Mouse (Mus musculus) kidney, embryonic 14.5 days (tissue): ENCODE measurements around the gene Hoxd1. TPM values are rescaled to one million over a fixed set of nuclear protein-coding genes. Genes with fewer than 3 reads are reported as not detected.

Experiments used
- ATAC-seq: fragments of 200-750 bp; cut with Nextera tagmentation; 2 replicates; pipeline ENCODE4 v1.8.0; 2017; ENCODE audit warnings: moderate number of reproducible peaks, mild to moderate bottlenecking, moderate TSS enrichment, moderate library complexity; ENCODE audit not compliant: low FRiP score, low TSS enrichment
- H3K27ac ChIP-seq: fragments of 300-500 bp; sonication (generic); 2 replicates; pipeline ENCODE4 v1.5.1; 2014; ENCODE audit warnings: low read depth, mild to moderate bottlenecking, low read length, moderate library complexity, mixed read lengths
- H3K27me3 ChIP-seq: fragments of 300-500 bp; sonication (generic); 2 replicates; pipeline ENCODE4 v1.6.1; 2014; ENCODE audit warnings: mild to moderate bottlenecking, low read length; ENCODE audit not compliant: control insufficient read depth, insufficient read depth
- H3K36me3 ChIP-seq: fragments of 300-500 bp; sonication (generic); 2 replicates; pipeline ENCODE4 v1.6.1; 2014; ENCODE audit warnings: low read length, mixed read lengths; ENCODE audit not compliant: control insufficient read depth, insufficient read depth
- H3K4me1 ChIP-seq: fragments of 300-500 bp; sonication (generic); 2 replicates; pipeline ENCODE4 v1.6.1; 2014; ENCODE audit warnings: low read length, mixed read lengths; ENCODE audit not compliant: control insufficient read depth, insufficient read depth
- H3K4me2 ChIP-seq: fragments of 300-500 bp; sonication (generic); replicated peaks from 2 replicates; pipeline ENCODE4 v1.6.1; 2014; ENCODE audit warnings: low read depth, mild to moderate bottlenecking, low read length
- H3K4me3 ChIP-seq: fragments of 300-500 bp; sonication (generic); 2 replicates; pipeline ENCODE4 v1.5.1; 2014; ENCODE audit warnings: mild to moderate bottlenecking, low read length
- H3K9ac ChIP-seq: fragments of 300-500 bp; sonication (generic); 2 replicates; pipeline ENCODE4 v1.6.1; 2014; ENCODE audit warnings: low read depth, mild to moderate bottlenecking, low read length, moderate library complexity
- H3K9me3 ChIP-seq: fragments of 300-500 bp; sonication (generic); 2 replicates; pipeline ENCODE4 v1.6.1; 2016; ENCODE audit warnings: low read length; ENCODE audit not compliant: control insufficient read depth
- WGBS: fragments of 180-500 bp; shearing (Covaris S2); extraction: QIAGEN DNeasy Blood & Tissue Kit; methylation state at CpG from one replicate; pipeline ENCODE4 v1.1.7; 2014; 5-methylcytosine and 5-hydroxymethylcytosine counted together
- microRNA counts: library from miRNA; unstranded; fragments of <30 nt; microRNA quantifications from one replicate; lab custom pipeline; 2017
- microRNA-seq: library from miRNA; unstranded; fragments of <30 nt; microRNA quantifications from one replicate; pipeline ENCODE4, GENCODE M21; 2016
- polyA plus RNA-seq: library from polyadenylated mRNA; unstranded; fragments of >200 nt; fragmentation: Nextera tagmentation; extraction: Ambion mirVana; gene quantifications from 2 replicates; pipeline ENCODE4 v1.2.1, GENCODE M21; 2014

Hoxd1 gene
- polyA plus RNA-seq, 1 experiment from 2014 or later, result 1.8 TPM

DNA sequence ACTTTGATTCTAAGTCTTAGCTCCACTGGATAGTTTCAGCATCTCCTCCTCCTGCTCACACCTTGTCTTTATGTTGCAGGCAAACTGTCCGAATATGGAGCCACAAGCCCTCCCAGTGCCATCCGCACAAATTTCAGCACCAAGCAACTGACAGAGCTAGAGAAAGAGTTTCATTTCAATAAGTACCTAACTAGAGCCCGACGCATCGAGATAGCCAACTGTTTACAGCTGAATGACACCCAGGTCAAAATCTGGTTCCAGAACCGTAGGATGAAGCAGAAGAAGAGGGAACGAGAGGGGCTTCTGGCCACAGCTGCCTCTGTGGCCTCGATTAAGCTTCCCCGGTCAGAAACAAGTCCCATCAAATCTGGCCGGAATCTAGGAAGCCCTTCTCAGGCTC lies 1.2 kb downstream of the Hoxd1 start:
- H3K9ac ChIP-seq, result no peak overlapping the region
- H3K36me3 ChIP-seq, result no peaks in the 10 kb centered on the region
- no peak overlapping the region for H3K27ac ChIP-seq
- peak overlapping the region; percentile 58 for H3K4me3 ChIP-seq
- H3K9me3 ChIP-seq, result no peaks in the 10 kb centered on the region
- peaks cover 17% of the 10 kb centered on the region for H3K4me1 ChIP-seq
- H3K4me2 ChIP-seq, result peak overlapping the region; percentile 98
- WGBS, result 45% methylated on average over 10 of the region's 10 CpGs
- H3K27me3 ChIP-seq, result peaks cover 28% of the 10 kb centered on the region
- ATAC-seq, result no peak

GRCm38 (mm10) chr2:74774359-74774758 lies 11.6 kb downstream of the Hoxd1 start:
- Histone ChIP-seq H3K4me3 (no peak overlapping the region), H3K4me1 (no peaks in the 10 kb centered on the region), H3K4me2 (no peak overlapping the region), H3K36me3 (no peaks in the 10 kb centered on the region), H3K9me3 (no peaks in the 10 kb centered on the region), H3K27ac (no peak overlapping the region), H3K9ac (no peak overlapping the region), H3K27me3 (no peaks in the 10 kb centered on the region)
- no peak for ATAC-seq
- 82% methylated on average over 2 of the region's 2 CpGs for WGBS

GRCm38 (mm10) chr2:74777536-74778275 lies 14.9 kb downstream of the Hoxd1 start:
- Histone ChIP-seq H3K4me1 (no peaks in the 10 kb centered on the region), H3K27ac (no peak overlapping the region), H3K36me3 (no peaks in the 10 kb centered on the region), H3K4me2 (no peak overlapping the region), H3K4me3 (no peak overlapping the region), H3K9ac (no peak overlapping the region), H3K9me3 (no peaks in the 10 kb centered on the region), H3K27me3 (no peaks in the 10 kb centered on the region)
- WGBS, result 69% methylated on average over 13 of the region's 13 CpGs
- no peak for ATAC-seq

DNA sequence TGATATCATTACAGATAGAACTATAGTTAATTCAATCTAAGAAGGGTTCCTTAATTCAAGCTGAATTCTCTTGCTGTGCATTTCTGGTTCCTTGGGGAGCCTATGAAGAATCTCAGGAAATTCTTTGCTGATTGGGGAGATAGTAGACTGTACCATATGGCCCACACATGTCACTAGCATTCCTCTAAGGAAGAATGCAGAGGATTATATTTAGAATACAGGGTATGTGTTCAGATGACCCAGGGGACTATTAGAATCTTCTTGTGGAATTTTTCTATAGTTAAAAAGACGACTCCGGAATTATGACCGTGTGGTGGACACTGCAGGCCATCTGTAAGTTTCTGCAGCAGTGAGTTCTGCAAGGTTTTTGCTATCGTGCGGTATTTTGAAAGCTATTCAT lies 18.6 kb downstream of the Hoxd1 start:
- H3K4me1 ChIP-seq, result no peaks in the 10 kb centered on the region
- no peak overlapping the region for H3K4me2 ChIP-seq
- no peaks in the 10 kb centered on the region for H3K27me3 ChIP-seq
- no peak overlapping the region for H3K4me3 ChIP-seq
- no peak overlapping the region for H3K27ac ChIP-seq
- H3K9ac ChIP-seq, result no peak overlapping the region
- no peaks in the 10 kb centered on the region for H3K36me3 ChIP-seq
- WGBS, result 89% methylated on average over 5 of the region's 5 CpGs
- ATAC-seq, result no peak
- H3K9me3 ChIP-seq, result no peaks in the 10 kb centered on the region

GRCm38 (mm10) chr2:74795531-74795930 lies 32.8 kb downstream of the Hoxd1 start:
- no peak for ATAC-seq
- H3K36me3 ChIP-seq, result no peaks in the 10 kb centered on the region
- H3K4me2 ChIP-seq, result no peak overlapping the region

DNA sequence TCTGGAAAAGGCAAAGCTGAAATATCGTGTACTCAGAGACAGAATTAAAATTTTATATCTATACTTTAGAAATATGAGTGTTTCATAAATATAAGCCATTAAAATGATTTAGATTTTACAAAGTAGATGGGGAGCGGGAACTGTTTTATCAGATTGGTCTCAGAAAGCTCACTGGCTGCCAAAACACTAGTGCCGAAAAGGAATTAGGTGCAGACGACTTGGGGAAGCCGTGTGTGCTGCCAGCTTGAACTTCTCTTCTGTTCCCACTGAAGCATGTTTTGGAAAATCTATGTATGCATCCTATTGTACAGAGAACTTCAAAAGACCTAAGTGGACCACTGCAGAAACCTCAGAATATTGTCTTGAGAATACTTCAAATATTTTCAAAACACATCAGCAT lies 45.7 kb downstream of the Hoxd1 start:
- H3K27ac ChIP-seq, result no peak overlapping the region
- no peaks in the 10 kb centered on the region for H3K36me3 ChIP-seq
- H3K9ac ChIP-seq, result no peak overlapping the region
- no peaks in the 10 kb centered on the region for H3K4me1 ChIP-seq
- WGBS, result 79% methylated on average over 5 of the region's 5 CpGs
- ATAC-seq, result no peak
- no peak overlapping the region for H3K4me3 ChIP-seq
- H3K27me3 ChIP-seq, result no peaks in the 10 kb centered on the region
- no peaks in the 10 kb centered on the region for H3K9me3 ChIP-seq
- no peak overlapping the region for H3K4me2 ChIP-seq

More at GRCm38 (mm10) chr2:74795531-74795930, 32.8 kb downstream of the Hoxd1 start:
- 36% methylated on average over 7 of the region's 7 CpGs for WGBS
- Histone ChIP-seq H3K4me3 (no peak overlapping the region), H3K9me3 (no peaks in the 10 kb centered on the region), H3K27ac (no peak overlapping the region), H3K9ac (no peak overlapping the region), H3K4me1 (0 out of 2 replicates have a peak, but pooled peaks cover 4% of the 10 kb centered on the region), H3K27me3 (no peaks in the 10 kb centered on the region)

MicroRNAs encoded within 50 kb of the gene (microRNA counts, 519-probe panel; counts per million panel counts)
- 8,628 counts per million, percentile 89 among the panel's probes with 10 or more counts for microRNA mmu-miR-10b (lab: Ali Mortazavi, UCI)

Small RNAs within 50 kb of the gene (microRNA-seq; reads per million reads assigned to microRNA genes)
- 79,085 reads per million, percentile 99 among the genes with 10 or more reads in this experiment for gene Mir10b

Other genes with a start within 250 kb of the Hoxd1 start
- gene Lnpk, start 183.5 kb upstream of the Hoxd1 start, polyA plus RNA-seq, result 24.3 and 27.3 TPM in 2 replicates
- gene Evx2, start 103.4 kb upstream of the Hoxd1 start, polyA plus RNA-seq, result not detected in 2 replicates
- gene Hoxd13, start 94.7 kb upstream of the Hoxd1 start, polyA plus RNA-seq, result 0.17 and 0.22 TPM in 2 replicates
- gene Hoxd12, start 88.0 kb upstream of the Hoxd1 start, polyA plus RNA-seq, result 6.2 and 7.2 TPM in 2 replicates
- 54.5 and 56.2 TPM in 2 replicates for gene Hoxd11, start 83.4 kb upstream of the Hoxd1 start, polyA plus RNA-seq
- gene Hoxd10, start 71.1 kb upstream of the Hoxd1 start, polyA plus RNA-seq, result 45.1 and 45.9 TPM in 2 replicates
- 36.2 and 47.9 TPM in 2 replicates for gene Hoxd9, start 65.3 kb upstream of the Hoxd1 start, polyA plus RNA-seq
- 45.0 and 45.2 TPM in 2 replicates for gene Hoxd8, start 58.4 kb upstream of the Hoxd1 start, polyA plus RNA-seq
- gene Hoxd3, start 51.1 kb upstream of the Hoxd1 start, polyA plus RNA-seq, result 12.3 and 12.6 TPM in 2 replicates
- gene Hoxd4, start 51.1 kb upstream of the Hoxd1 start, polyA plus RNA-seq, result 6.3 and 18.7 TPM in 2 replicates
- gene Gm28230, start 36.3 kb upstream of the Hoxd1 start, polyA plus RNA-seq, result 2.3 and 4.0 TPM in 2 replicates
- 157 and 206 TPM in 2 replicates for gene Mtx2, start 62.8 kb downstream of the Hoxd1 start, polyA plus RNA-seq